ENCODE assay signal across 13 mouse cellular contexts in the genomic region with DNA sequence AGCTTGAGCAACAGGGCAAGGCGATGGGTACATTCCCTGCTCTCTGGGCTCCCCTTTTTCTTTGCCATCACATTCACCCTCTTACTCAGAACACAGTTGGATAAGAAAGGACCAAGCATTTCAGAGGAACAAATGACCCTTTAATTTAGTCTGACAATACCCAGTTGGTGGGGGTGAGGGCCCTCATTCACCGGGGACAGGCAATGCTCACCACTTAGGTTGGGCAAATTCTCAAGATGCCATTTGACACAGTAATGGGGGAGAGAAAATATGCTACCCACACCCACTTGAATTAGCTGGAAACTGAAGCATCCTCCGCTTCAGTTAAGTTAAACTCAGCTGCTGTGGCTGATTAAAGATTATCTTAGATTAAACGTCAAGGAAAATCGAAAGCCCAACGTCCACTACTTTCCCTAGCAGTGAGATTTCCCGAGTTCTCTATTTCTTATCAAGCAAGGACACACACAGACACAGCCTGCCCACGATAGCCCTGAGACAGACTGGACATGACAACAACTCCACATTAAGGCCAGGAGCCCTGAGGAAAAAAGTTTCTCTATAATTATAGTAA. TPM values are rescaled to one million over a fixed set of nuclear protein-coding genes. Genes with fewer than 3 reads are reported as not detected.
"Had no signal": no experiment of that assay in that cellular context is flagged by ENCODE, and none has a peak within 500 bp of the region (broad histone marks: within the 10 kb centered on the region; RNA-seq: fewer than 3 reads in every experiment).

No protein-coding gene starts in this region.

- ATAC-seq: liver, postnatal 0 days had no signal

- H3K4me1 ChIP-seq: liver, embryonic 13.5 days; neural tube, embryonic 12.5 days had no signal

- H3K36me3 ChIP-seq: limb, embryonic 10.5 days; liver, embryonic 13.5 days; midbrain, embryonic 10.5 days; neural tube, embryonic 12.5 days had no signal

- H3K4me2 ChIP-seq: liver, embryonic 13.5 days; neural tube, embryonic 12.5 days had no signal

- DNase-seq: kidney, adult 8-10 months; kidney, postnatal 25 days; liver, embryonic 13.5 days; liver, postnatal 0 days; lung, postnatal 36 days; midbrain, embryonic 14.5 days; thymus, postnatal 4 days had no signal

- H3K27ac ChIP-seq: left cerebral cortex, adult 2 months; limb, embryonic 10.5 days; liver, embryonic 13.5 days; midbrain, embryonic 10.5 days; neural tube, embryonic 12.5 days; stomach, postnatal 0 days had no signal

- H3K27me3 ChIP-seq: neural tube, embryonic 12.5 days had no signal

- H3K9me3 ChIP-seq: limb, embryonic 10.5 days; liver, embryonic 13.5 days; midbrain, embryonic 10.5 days; neural tube, embryonic 12.5 days had no signal

- H3K9ac ChIP-seq: liver, embryonic 13.5 days; liver, postnatal 0 days; neural tube, embryonic 12.5 days had no signal

- H3K4me3 ChIP-seq: left cerebral cortex, adult 2 months; limb, embryonic 10.5 days; liver, embryonic 13.5 days; midbrain, embryonic 10.5 days; neural tube, embryonic 12.5 days had no signal

RNA-seq across cellular contexts. Expression of gene Stard13, which starts 48.3 kb away (rescaled TPM):
- total RNA-seq: neutrophil, adult 5-6 weeks had no signal
